Mouse (Mus musculus) neutrophil, adult 65 days (primary cell): Measurements from ENCODE around the gene Olfr893. TPM values are rescaled to one million over a fixed set of nuclear protein-coding genes. Genes with fewer than 3 reads are reported as not detected.

Source experiments
- total RNA-seq: library from RNA; stranded (reverse); gene quantifications from 2 replicates; pipeline ENCODE4 v1.2.4, GENCODE M21; 2023

Gene Olfr893
- not detected in 2 replicates for total RNA-seq

DNA sequence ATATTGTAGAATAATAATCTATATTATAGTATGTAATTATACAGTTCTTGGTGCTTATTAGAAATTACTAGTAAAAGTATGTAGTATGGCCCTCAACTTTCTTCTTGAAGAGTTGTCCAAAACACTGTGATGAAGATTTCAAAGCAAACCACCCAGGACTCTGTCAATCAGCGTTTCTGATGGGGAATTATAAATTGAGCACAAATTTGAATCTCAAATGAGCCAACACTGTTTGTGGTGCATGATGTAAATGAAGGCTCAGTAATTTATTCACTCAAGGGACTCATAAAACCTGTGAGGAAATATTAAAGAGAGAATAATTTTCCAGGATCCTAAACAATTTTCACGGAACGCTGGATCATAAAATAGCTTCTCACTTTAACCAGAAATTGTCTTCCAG, at the start of gene Olfr893:
TSS of gene Olfr893 (plus strand) at position 301 of the 400 bp plus-strand sequence.

GRCm38 (mm10) chr9:38180721-38181120, 27.4 kb upstream of the Olfr893 start, which contains the start of gene Olfr891:
TSS of gene Olfr891 (minus strand) at chr9:38180821.

GRCm38 (mm10) chr9:38217755-38218154, 9.6 kb downstream of the Olfr893 start, which contains the start of gene Olfr894:
TSS of gene Olfr894 (plus strand) at chr9:38218055.

DNA sequence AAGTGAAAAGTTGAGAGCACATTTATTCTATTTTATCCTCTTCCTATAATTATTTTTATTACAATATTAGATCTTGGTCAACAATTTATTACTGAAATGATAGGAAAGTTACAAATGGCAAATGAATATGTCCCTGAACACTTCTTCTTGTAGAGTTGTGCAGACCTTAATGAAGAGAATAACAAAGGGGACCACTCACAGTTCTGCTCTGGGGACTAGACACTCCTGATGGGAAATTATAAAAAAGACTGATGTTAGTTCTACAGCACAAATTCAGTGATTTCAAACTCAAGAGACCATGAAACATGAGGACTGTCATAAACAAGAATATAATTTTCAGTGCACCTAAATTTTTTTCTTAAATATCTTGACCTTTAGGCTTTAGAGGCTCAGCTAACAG, 44.3 kb downstream of the Olfr893 start, which contains the start of gene Olfr143:
TSS of gene Olfr143 (plus strand) at position 301 of the 400 bp plus-strand sequence.

Other genes starting within 250 kb of the Olfr893 start
- gene Olfr881, start 216.5 kb upstream of the Olfr893 start, total RNA-seq = not detected in 2 replicates
- gene Olfr883, start 182.6 kb upstream of the Olfr893 start, total RNA-seq = not detected in 2 replicates
- not detected in 2 replicates for gene Olfr884, start 161.8 kb upstream of the Olfr893 start, total RNA-seq
- gene Olfr885, start 147.0 kb upstream of the Olfr893 start, total RNA-seq = not detected in 2 replicates
- not detected in 2 replicates for gene Olfr887, start 124.3 kb upstream of the Olfr893 start, total RNA-seq
- gene Olfr888, start 100.2 kb upstream of the Olfr893 start, total RNA-seq = not detected in 2 replicates
- gene Olfr889, start 93.2 kb upstream of the Olfr893 start, total RNA-seq = not detected in 2 replicates
- not detected in 2 replicates for gene Olfr890, start 65.8 kb upstream of the Olfr893 start, total RNA-seq
- not detected in 2 replicates for gene Olfr891, start 27.5 kb upstream of the Olfr893 start, total RNA-seq
- not detected in 2 replicates for gene Olfr894, start 9.7 kb downstream of the Olfr893 start, total RNA-seq
- gene Olfr143, start 44.4 kb downstream of the Olfr893 start, total RNA-seq = not detected in 2 replicates
- gene Olfr895, start 59.5 kb downstream of the Olfr893 start, total RNA-seq = not detected in 2 replicates
- gene Olfr896-ps1, start 82.7 kb downstream of the Olfr893 start, total RNA-seq = not detected in 2 replicates
- not detected in 2 replicates for gene Olfr25, start 120.7 kb downstream of the Olfr893 start, total RNA-seq
- gene Olfr898, start 140.0 kb downstream of the Olfr893 start, total RNA-seq = not detected in 2 replicates
- gene Olfr250, start 158.5 kb downstream of the Olfr893 start, total RNA-seq = not detected in 2 replicates
- not detected in 2 replicates for gene Olfr251, start 168.7 kb downstream of the Olfr893 start, total RNA-seq
- not detected in 2 replicates for gene Olfr147, start 193.3 kb downstream of the Olfr893 start, total RNA-seq
- gene Olfr901, start 221.1 kb downstream of the Olfr893 start, total RNA-seq = not detected in 2 replicates
- not detected in 2 replicates for gene Olfr902, start 239.3 kb downstream of the Olfr893 start, total RNA-seq